8 mouse cellular contexts compared by ENCODE assay signal in genomic region chr9:58280259-58281109, GRCm38 (mm10). TPM values are rescaled to one million over a fixed set of nuclear protein-coding genes. Genes with fewer than 3 reads are reported as not detected.
DNase-seq lines count a peak whose midpoint lies in the region; ATAC-seq and TF ChIP-seq lines count a peak whose summit lies in the region.

No protein-coding gene starts in this region.

- no peaks in the 10 kb centered on the region for H3K27me3 ChIP-seq in intestine, embryonic 16.5 days (replicated peaks; ENCODE audit: control insufficient read depth, insufficient read depth, low read length)
- H3K27me3 ChIP-seq in midbrain, embryonic 10.5 days (ENCODE audit: low read depth, poor library complexity, severe bottlenecking) = no peaks in the 10 kb centered on the region

- TF ChIP-seq CTCF in cortical plate, adult 2 months (IDR thresholded peaks at IDR 0.05; ENCODE audit: extremely low read depth, insufficient read depth, low read length) = peak; percentile 68

- peaks cover under 1% of the 10 kb centered on the region for H3K4me1 ChIP-seq in cortical plate, adult 2 months (ENCODE audit: control insufficient read depth, insufficient read depth, low read length)
- peaks cover 3% of the 10 kb centered on the region for H3K4me1 ChIP-seq in intestine, embryonic 16.5 days (ENCODE audit: control insufficient read depth, insufficient read depth, low read length)
- H3K4me1 ChIP-seq in midbrain, embryonic 10.5 days = peaks cover 1% of the 10 kb centered on the region

- no peak overlapping the region for H3K27ac ChIP-seq in cortical plate, adult 2 months (ENCODE audit: insufficient read depth, low read length)
- H3K27ac ChIP-seq in intestine, embryonic 16.5 days (ENCODE audit: low read length) = no peak overlapping the region
- H3K27ac ChIP-seq in midbrain, embryonic 10.5 days (replicated peaks) = no peak overlapping the region

- H3K36me3 ChIP-seq in intestine, embryonic 16.5 days (ENCODE audit: control insufficient read depth, insufficient read depth, low read length) = no peaks in the 10 kb centered on the region
- H3K36me3 ChIP-seq in midbrain, embryonic 10.5 days = no peaks in the 10 kb centered on the region

- WGBS in intestine, embryonic 16.5 days = 36% methylated on average over 9 of the region's 9 CpGs
- WGBS in midbrain, embryonic 10.5 days = 42% methylated on average over 9 of the region's 9 CpGs

- peak; percentile 50 for ATAC-seq in granulocyte monocyte progenitor cell, adult 5-6 weeks (replicated peaks; ENCODE audit: poor library complexity, severe bottlenecking)
- peak; percentile 71 for ATAC-seq in intestine, embryonic 16.5 days

- intact Hi-C loops in left cerebral cortex, postnatal 14 days (cut with DNase I) = loop anchor here (5.0 kb wide), 1 partner anchor 243 kb away; no protein-coding TSS in a partner anchor

- H3K4me2 ChIP-seq in intestine, embryonic 16.5 days (ENCODE audit: low read depth, low read length) = no peak overlapping the region

- H3K4me3 ChIP-seq in cortical plate, adult 2 months (ENCODE audit: insufficient read depth, low read length) = no peak overlapping the region
- no peak overlapping the region for H3K4me3 ChIP-seq in intestine, embryonic 16.5 days (ENCODE audit: low read length)
- H3K4me3 ChIP-seq in midbrain, embryonic 10.5 days = no peak overlapping the region

- H3K9me3 ChIP-seq in intestine, embryonic 16.5 days (ENCODE audit: control insufficient read depth, low read length) = no peaks in the 10 kb centered on the region
- H3K9me3 ChIP-seq in midbrain, embryonic 10.5 days (replicated peaks) = no peaks in the 10 kb centered on the region

- H3K9ac ChIP-seq in intestine, embryonic 16.5 days (ENCODE audit: low read depth, low read length) = no peak overlapping the region

- peak; percentile 75 for DNase-seq in urinary bladder, postnatal 14 days (ENCODE audit: low spot score)
- no peak for DNase-seq in urinary bladder, adult 2 months (ENCODE audit: low spot score)
- peak; percentile 72 to 92 for DNase-seq in left cerebral cortex, postnatal 14 days (ENCODE audit: low spot score in 2 of 2)
- peak; percentile 68 for DNase-seq in midbrain, embryonic 10.5 days (ENCODE audit: low spot score)
- DNase-seq in skeletal muscle tissue, adult 2 months (ENCODE audit: low read depth, low spot score) = peak; percentile 91

- no peak for TF ChIP-seq POLR2A in cortical plate, adult 2 months (IDR thresholded peaks at IDR 0.05; ENCODE audit: extremely low read depth, insufficient read depth, low read length)

RNA-seq across cellular contexts. Expression of gene Stoml1, which starts 27.5 kb away (rescaled TPM):
- polyA plus RNA-seq in urinary bladder, adult 2 months (2012; rRNA removed) = 60.9 and 66.9 TPM in 2 replicates
- 123 and 124 TPM in 2 replicates for polyA plus RNA-seq in cortical plate, adult 2 months (2012; rRNA removed)
- 10.4 and 11.6 TPM in 2 replicates for total RNA-seq in granulocyte monocyte progenitor cell, adult 5-6 weeks (2014; fragmentation: Nextera tagmentation)
- 6.3 and 17.7 TPM in 2 replicates for total RNA-seq in granulocyte monocyte progenitor cell, adult 5-6 weeks (2017)
- 21.1 and 22.4 TPM in 2 replicates for polyA plus RNA-seq in intestine, embryonic 16.5 days (2015; fragmentation: Nextera tagmentation; extraction: Ambion mirVana)
- 10 to 100 TPM; 71.8 to 76.7 TPM for total RNA-seq in left cerebral cortex, postnatal 14 days (2021)
- 32.2 and 39.9 TPM in 2 replicates for polyA plus RNA-seq in midbrain, embryonic 10.5 days (2016; fragmentation: Nextera tagmentation; extraction: Ambion mirVana)

RNA-seq across cellular contexts. Expression of gene Pml, which starts 30.9 kb away (rescaled TPM):
- 14.2 and 21.8 TPM in 2 replicates for polyA plus RNA-seq in urinary bladder, adult 2 months (2012; rRNA removed)
- polyA plus RNA-seq in cortical plate, adult 2 months (2012; rRNA removed) = 10.4 and 11.0 TPM in 2 replicates
- total RNA-seq in granulocyte monocyte progenitor cell, adult 5-6 weeks (2014; fragmentation: Nextera tagmentation) = 49.9 and 57.2 TPM in 2 replicates
- total RNA-seq in granulocyte monocyte progenitor cell, adult 5-6 weeks (2017) = 9.3 and 10.1 TPM in 2 replicates
- polyA plus RNA-seq in intestine, embryonic 16.5 days (2015; fragmentation: Nextera tagmentation; extraction: Ambion mirVana) = 12.4 and 13.7 TPM in 2 replicates
- total RNA-seq in left cerebral cortex, postnatal 14 days (2021) = 10 to 100 TPM; 12.2 to 13.6 TPM
- polyA plus RNA-seq in midbrain, embryonic 10.5 days (2016; fragmentation: Nextera tagmentation; extraction: Ambion mirVana) = 13.4 and 14.1 TPM in 2 replicates

RNA-seq across cellular contexts. Expression of gene Loxl1, which starts 32.5 kb away (rescaled TPM):
- 56.0 and 68.7 TPM in 2 replicates for polyA plus RNA-seq in urinary bladder, adult 2 months (2012; rRNA removed)
- 2.0 and 2.2 TPM in 2 replicates for polyA plus RNA-seq in cortical plate, adult 2 months (2012; rRNA removed)
- not detected in 2 replicates for total RNA-seq in granulocyte monocyte progenitor cell, adult 5-6 weeks (2014; fragmentation: Nextera tagmentation)
- not detected in 2 replicates for total RNA-seq in granulocyte monocyte progenitor cell, adult 5-6 weeks (2017)
- polyA plus RNA-seq in intestine, embryonic 16.5 days (2015; fragmentation: Nextera tagmentation; extraction: Ambion mirVana) = 19.1 and 24.5 TPM in 2 replicates
- total RNA-seq in left cerebral cortex, postnatal 14 days (2021) = 1 to 10 TPM; 3.4 to 3.8 TPM
- polyA plus RNA-seq in midbrain, embryonic 10.5 days (2016; fragmentation: Nextera tagmentation; extraction: Ambion mirVana) = 6.9 and 10.9 TPM in 2 replicates
